ENCODE assay signal across 10 mouse cellular contexts in genomic region chr4:9107295-9107694, GRCm38 (mm10).
DNase-seq lines count a peak whose midpoint lies in the region; ATAC-seq and TF ChIP-seq lines count a peak whose summit lies in the region.
"Had no signal": no experiment of that assay in that cellular context is flagged by ENCODE, and none has a peak within 500 bp of the region (broad histone marks: within the 10 kb centered on the region; RNA-seq: fewer than 3 reads in every experiment).

No protein-coding gene starts in this region.

- 73% methylated on average over 14 of the region's 14 CpGs for WGBS in forebrain, embryonic 15.5 days
- WGBS in forebrain, embryonic 11.5 days, result 84% methylated on average over 14 of the region's 14 CpGs
- WGBS in intestine, postnatal 0 days, result 75% methylated on average over 14 of the region's 14 CpGs

- H3K4me3 ChIP-seq in forebrain, embryonic 15.5 days, result no peak overlapping the region
- no peak overlapping the region for H3K4me3 ChIP-seq in forebrain, embryonic 11.5 days (ENCODE audit: low read depth, low read length)
- no peak overlapping the region for H3K4me3 ChIP-seq in intestine, postnatal 0 days (ENCODE audit: low read depth, low read length)
- H3K4me3 ChIP-seq: limb, embryonic 13.5 days had no signal

- no peaks in the 10 kb centered on the region for H3K4me1 ChIP-seq in forebrain, embryonic 15.5 days
- no peaks in the 10 kb centered on the region for H3K4me1 ChIP-seq in forebrain, embryonic 11.5 days (replicated peaks; ENCODE audit: control insufficient read depth, insufficient read depth, low read length)
- 0 out of 2 replicates have a peak, but pooled peaks cover 2% of the 10 kb centered on the region for H3K4me1 ChIP-seq in intestine, postnatal 0 days (replicated peaks; ENCODE audit: control insufficient read depth, insufficient read depth, low read length)
- H3K4me1 ChIP-seq: limb, embryonic 13.5 days had no signal

- no peak for TF ChIP-seq CTCF in intestine, postnatal 0 days (IDR thresholded peaks at IDR 0.05; ENCODE audit: low read depth)

- H3K9me3 ChIP-seq in forebrain, embryonic 15.5 days, result no peaks in the 10 kb centered on the region
- no peaks in the 10 kb centered on the region for H3K9me3 ChIP-seq in forebrain, embryonic 11.5 days (ENCODE audit: control insufficient read depth, low read length)
- H3K9me3 ChIP-seq in intestine, postnatal 0 days (ENCODE audit: control insufficient read depth), result no peaks in the 10 kb centered on the region

- no peaks in the 10 kb centered on the region for H3K36me3 ChIP-seq in forebrain, embryonic 15.5 days
- no peaks in the 10 kb centered on the region for H3K36me3 ChIP-seq in forebrain, embryonic 11.5 days (ENCODE audit: control insufficient read depth, insufficient read depth, low read length)
- H3K36me3 ChIP-seq in intestine, postnatal 0 days (ENCODE audit: control insufficient read depth, insufficient read depth), result no peaks in the 10 kb centered on the region
- H3K36me3 ChIP-seq: limb, embryonic 13.5 days had no signal

- no peak overlapping the region for H3K9ac ChIP-seq in forebrain, embryonic 15.5 days (replicated peaks)
- no peak overlapping the region for H3K9ac ChIP-seq in forebrain, embryonic 11.5 days (ENCODE audit: low read length)
- H3K9ac ChIP-seq in intestine, postnatal 0 days (ENCODE audit: low read depth, low read length), result no peak overlapping the region
- H3K9ac ChIP-seq: limb, embryonic 13.5 days had no signal

- no peak overlapping the region for H3K4me2 ChIP-seq in forebrain, embryonic 15.5 days (replicated peaks)
- H3K4me2 ChIP-seq in forebrain, embryonic 11.5 days (ENCODE audit: low read depth, low read length, severe bottlenecking), result no peak overlapping the region
- no peak overlapping the region for H3K4me2 ChIP-seq in intestine, postnatal 0 days (replicated peaks; ENCODE audit: low read depth)
- H3K4me2 ChIP-seq: limb, embryonic 13.5 days had no signal

- peak; percentile 64 for ATAC-seq in forebrain, embryonic 15.5 days (replicated peaks)
- no peak for ATAC-seq in forebrain, embryonic 11.5 days (replicated peaks; ENCODE audit: low FRiP score)
- no peak for ATAC-seq in intestine, postnatal 0 days

- H3K27me3 ChIP-seq in forebrain, embryonic 15.5 days, result no peaks in the 10 kb centered on the region
- H3K27me3 ChIP-seq in forebrain, embryonic 11.5 days (ENCODE audit: control insufficient read depth, insufficient read depth, low read length), result no peaks in the 10 kb centered on the region
- no peaks in the 10 kb centered on the region for H3K27me3 ChIP-seq in intestine, postnatal 0 days (replicated peaks; ENCODE audit: control insufficient read depth, insufficient read depth, low read length)

- no peak overlapping the region for H3K27ac ChIP-seq in forebrain, embryonic 15.5 days (replicated peaks)
- no peak overlapping the region for H3K27ac ChIP-seq in forebrain, embryonic 11.5 days (ENCODE audit: low read depth, low read length)
- no peak overlapping the region for H3K27ac ChIP-seq in intestine, postnatal 0 days (ENCODE audit: low read depth, low read length)
- H3K27ac ChIP-seq: limb, embryonic 13.5 days had no signal

- no peak for DNase-seq in forebrain, embryonic 11.5 days (ENCODE audit: low spot score)
- DNase-seq in lung, postnatal 36 days, result peak; percentile 35
- no peak for DNase-seq in lung, adult 18-20 months
- peak; percentile 60 to 72 for DNase-seq in layer of hippocampus, postnatal 14 days (ENCODE audit: low spot score in 2 of 2)
- DNase-seq in thymus, postnatal 25 days, result peak; percentile 20
- no peak for DNase-seq in kidney, adult 18-20 months
- DNase-seq: B cell, adult 2 months had no signal

Comparison
In these comparisons a context has a peak if more than half of its experiments do, and no peak if none do; other contexts are left out.
1. DNase-seq: peak in lung, postnatal 36 days (single experiment), layer of hippocampus, postnatal 14 days (2 of 2) and thymus, postnatal 25 days (single experiment); none in forebrain, embryonic 11.5 days (single experiment), lung, adult 18-20 months (0 of 2) and kidney, adult 18-20 months (single experiment).